Comparison of ENCODE assay signal across 8 mouse cellular contexts in the genomic region with DNA sequence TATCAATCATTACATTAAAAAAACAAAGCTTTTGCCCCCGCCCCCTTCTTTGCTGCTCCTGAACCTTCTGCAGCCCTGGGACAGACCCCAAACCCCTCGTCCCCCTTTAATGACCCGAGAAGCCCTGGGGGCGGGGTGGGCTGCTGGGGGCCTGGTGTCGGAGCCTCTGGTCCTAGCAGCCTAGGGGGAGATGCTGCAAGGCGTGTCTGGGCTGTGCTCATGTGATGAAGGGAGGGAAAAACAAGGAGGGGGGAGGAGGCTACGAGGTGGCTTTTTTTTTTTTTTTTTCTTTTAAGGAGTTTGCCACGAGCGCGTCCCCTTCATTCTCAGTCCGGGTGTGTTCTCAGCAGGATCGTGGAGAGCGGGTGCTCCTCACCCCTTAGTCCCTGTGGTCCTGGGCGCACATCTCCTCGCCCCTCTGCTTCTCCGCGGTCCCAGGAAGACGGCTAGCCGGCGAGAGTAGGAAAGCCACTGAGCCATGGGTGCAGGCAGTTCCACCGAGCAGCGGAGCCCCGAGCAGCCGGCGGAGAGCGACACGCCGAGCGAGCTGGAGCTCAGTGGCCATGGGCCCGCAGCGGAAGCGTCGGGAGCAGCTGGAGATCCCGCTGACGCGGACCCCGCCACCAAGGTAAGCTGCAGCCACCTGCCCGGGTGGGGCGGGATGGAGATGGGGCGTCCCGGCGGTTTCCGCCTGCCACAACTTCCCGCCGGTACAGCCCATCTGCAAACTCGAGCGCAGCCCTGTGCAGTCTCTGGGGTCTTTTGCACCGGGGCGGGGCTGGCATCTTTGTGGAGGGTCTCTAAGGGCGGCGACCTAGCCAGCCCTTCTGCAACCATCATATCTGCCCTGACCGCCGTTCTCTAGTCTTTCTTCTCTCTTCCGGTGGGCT. TPM values are rescaled to one million over a fixed set of nuclear protein-coding genes. Genes with fewer than 3 reads are reported as not detected.
DNase-seq lines count a peak whose midpoint lies in the region; TF ChIP-seq lines count a peak whose summit lies in the region.

Gene Akap12, plus strand, starts transcription at position 340 of the 890 bp plus-strand sequence.

- under 1% methylated on average over 54 of the region's 54 CpGs for WGBS in hindbrain, embryonic 10.5 days
- WGBS in small intestine, adult 2 months, result 2% methylated on average over 54 of the region's 54 CpGs

- peak within 1 kb of the TSS; percentile 85 for H3K4me3 ChIP-seq in hindbrain, embryonic 10.5 days
- peak within 1 kb of the TSS; percentile 85 for H3K4me3 ChIP-seq in megakaryocyte, embryonic 14.5 days (replicated peaks)
- H3K4me3 ChIP-seq in small intestine, adult 2 months (ENCODE audit: low read depth, low read length), result peak within 1 kb of the TSS; percentile 91

- H3K4me1 ChIP-seq in hindbrain, embryonic 10.5 days (replicated peaks), result peaks cover 20% of the 10 kb centered on the region
- H3K4me1 ChIP-seq in megakaryocyte, embryonic 14.5 days, result peaks cover 11% of the 10 kb centered on the region
- peaks cover 6% of the 10 kb centered on the region for H3K4me1 ChIP-seq in small intestine, adult 2 months (ENCODE audit: control insufficient read depth, insufficient read depth, insufficient read length, low read length)

- no peak for TF ChIP-seq POLR2A in small intestine, adult 2 months (IDR thresholded peaks at IDR 0.05; ENCODE audit: low read depth, low read length)

- H3K27me3 ChIP-seq in hindbrain, embryonic 10.5 days (ENCODE audit: insufficient read depth, poor library complexity, severe bottlenecking), result 0 out of 2 replicates have a peak, but pooled peaks cover 8% of the 10 kb centered on the region
- H3K27me3 ChIP-seq in megakaryocyte, embryonic 14.5 days (replicated peaks), result peaks cover 38% of the 10 kb centered on the region
- peaks cover 11% of the 10 kb centered on the region for H3K27me3 ChIP-seq in small intestine, adult 2 months (ENCODE audit: control insufficient read depth, insufficient read depth, low read length)

- no peaks in the 10 kb centered on the region for H3K36me3 ChIP-seq in hindbrain, embryonic 10.5 days
- H3K36me3 ChIP-seq in megakaryocyte, embryonic 14.5 days (replicated peaks; ENCODE audit: low read length), result no peaks in the 10 kb centered on the region
- H3K36me3 ChIP-seq in small intestine, adult 2 months (ENCODE audit: control insufficient read depth, insufficient read depth, low read length), result no peaks in the 10 kb centered on the region

- no peaks in the 10 kb centered on the region for H3K9me3 ChIP-seq in hindbrain, embryonic 10.5 days
- H3K9me3 ChIP-seq in megakaryocyte, embryonic 14.5 days, result no peaks in the 10 kb centered on the region

- peak within 1 kb of the TSS; percentile 94 for H3K27ac ChIP-seq in hindbrain, embryonic 10.5 days
- H3K27ac ChIP-seq in small intestine, adult 2 months (ENCODE audit: insufficient read depth, low read depth, low read length), result peak within 1 kb of the TSS; percentile 67

- DNase-seq in ZHBTc4 (ENCODE audit: low read depth, low spot score) (peak; percentile 84), adipocyte (ENCODE audit: low spot score) (no peak)
- peak; percentile 63 to 74 for DNase-seq in cerebellum, adult 18-20 months
- peak; percentile 35 for DNase-seq in forelimb bud, embryonic 11.5 days (ENCODE audit: low read depth, low spot score)
- DNase-seq in hindbrain, embryonic 10.5 days (ENCODE audit: low spot score), result peak; percentile 65
- peak in 1 of 2 experiments; percentile 18 for DNase-seq in left cerebral cortex, adult 8-10 months (ENCODE audit: low spot score in 2 of 2)

- TF ChIP-seq CTCF in small intestine, adult 2 months (IDR thresholded peaks at IDR 0.05; ENCODE audit: extremely low read depth, insufficient read length, insufficient replicate concordance, low read depth, low read length), result no peak

RNA-seq across cellular contexts. Expression of gene Akap12, which starts in this region (rescaled TPM):
- 36.4 and 45.8 TPM in 2 replicates for polyA plus RNA-seq in hindbrain, embryonic 10.5 days (2016; fragmentation: Nextera tagmentation; extraction: Ambion mirVana)
- 10 to 100 TPM; 17.3 to 20.6 (median 19.8) TPM for total RNA-seq in left cerebral cortex, adult 8-10 months (2022)
- polyA plus RNA-seq in megakaryocyte, embryonic 14.5 days (2012; ENCODE audit: insufficient read depth, low replicate concordance), result 0.46 TPM in 1 of 2 replicates, not detected in the other
- polyA plus RNA-seq in small intestine, adult 2 months (2012; rRNA removed), result 0.90 and 2.0 TPM in 2 replicates

Comparison
In these comparisons a context has a peak if more than half of its experiments do, and no peak if none do; other contexts are left out.
1. RNA of gene Akap12 (polyA plus RNA-seq): 36.4 to 45.8 TPM in hindbrain, embryonic 10.5 days; 0.90 to 2.0 TPM in small intestine, adult 2 months and 0.46 TPM in megakaryocyte, embryonic 14.5 days; every median in the first group is over 10 times any median in the second.
2. Peak in every context shown above with its lines, with median percentiles within 50 percentile points of each other: H3K4me3 ChIP-seq.